Mouse (Mus musculus): Measurements from ENCODE around the gene Pxn. TPM values are rescaled to one million over a fixed set of nuclear protein-coding genes. Genes with fewer than 3 reads are reported as not detected.

Gene Pxn
- 25.1 and 30.6 TPM in 2 replicates for polyA plus RNA-seq (2012; rRNA removed)

DNA sequence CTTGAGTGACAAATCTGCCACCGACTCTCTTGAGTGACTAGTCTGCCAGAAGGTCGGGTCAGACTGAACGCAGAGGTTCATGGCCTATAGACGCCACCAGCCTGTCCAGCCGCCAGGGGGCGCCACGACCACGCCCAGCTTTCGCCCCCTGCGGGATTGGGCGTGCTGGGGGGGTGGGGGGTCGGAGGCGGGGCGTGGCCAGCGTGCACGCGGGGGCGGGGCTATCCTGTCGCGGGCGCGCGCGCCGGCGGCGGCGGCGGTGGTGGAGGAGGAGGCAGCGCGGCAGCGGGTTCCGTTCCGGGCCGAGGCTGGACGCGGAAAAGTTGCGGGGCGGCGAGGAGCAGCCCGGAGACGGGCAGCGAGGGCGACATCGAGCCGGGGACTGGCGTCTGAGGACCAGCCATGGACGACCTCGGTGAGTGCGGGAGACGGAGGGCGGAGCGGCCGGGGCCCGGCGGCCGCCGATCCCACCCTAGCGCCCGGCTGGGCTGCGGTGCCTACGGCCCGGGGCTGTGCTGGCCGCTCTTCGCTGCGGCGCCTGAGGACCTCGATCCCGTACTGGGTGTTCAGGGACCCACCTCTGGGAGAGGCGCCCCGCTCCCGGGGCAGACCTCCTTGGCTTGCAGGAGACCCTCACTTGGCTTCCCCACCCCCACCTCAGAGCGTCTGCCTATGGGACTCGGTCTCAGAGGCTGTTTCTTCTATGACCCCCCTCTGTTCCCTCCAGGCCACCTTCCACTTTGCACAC lies at the start of gene Pxn:
TSS of gene Pxn (plus strand) at position 223 of the 748 bp plus-strand sequence.

DNA sequence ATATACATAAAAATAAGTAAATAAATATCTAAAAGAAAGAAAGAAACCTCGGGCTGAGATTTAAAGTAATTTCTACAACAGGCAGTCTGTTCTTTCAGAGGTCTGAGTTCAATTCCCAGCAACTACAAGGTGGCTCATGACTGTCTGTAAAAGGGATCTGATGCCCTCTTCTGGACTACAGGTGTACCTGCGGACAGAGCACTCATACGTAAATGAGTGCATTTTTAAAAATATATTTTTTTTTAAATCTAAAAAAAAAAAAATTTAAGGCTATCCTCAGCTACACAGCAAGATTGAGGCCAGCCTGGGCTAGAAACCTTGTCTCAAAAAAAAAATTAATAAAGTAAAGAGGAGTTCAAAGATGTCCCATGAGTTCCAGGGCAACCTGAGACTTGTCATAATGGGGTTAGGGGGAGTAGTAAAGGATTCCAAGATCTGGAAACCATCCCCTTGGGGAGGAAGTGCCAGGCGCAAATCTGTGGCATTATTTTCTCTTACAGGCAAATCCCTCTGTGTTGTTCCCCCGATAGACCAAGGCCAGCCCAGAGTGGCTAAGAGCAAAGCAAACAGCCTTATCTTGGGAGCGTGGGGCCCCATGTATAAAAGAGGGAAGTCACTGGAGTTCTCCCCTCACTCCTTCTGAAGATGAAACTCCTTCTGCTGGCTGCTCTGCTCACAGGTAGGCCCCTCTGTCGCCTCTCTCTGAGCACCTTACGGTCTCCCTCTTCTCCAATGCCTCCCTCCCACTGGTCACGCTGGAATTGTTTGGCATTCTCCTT lies 40.6 kb upstream of the Pxn start, which contains the start of gene Pla2g1b:
TSS of gene Pla2g1b (plus strand) at position 621 of the 779 bp plus-strand sequence.

DNA sequence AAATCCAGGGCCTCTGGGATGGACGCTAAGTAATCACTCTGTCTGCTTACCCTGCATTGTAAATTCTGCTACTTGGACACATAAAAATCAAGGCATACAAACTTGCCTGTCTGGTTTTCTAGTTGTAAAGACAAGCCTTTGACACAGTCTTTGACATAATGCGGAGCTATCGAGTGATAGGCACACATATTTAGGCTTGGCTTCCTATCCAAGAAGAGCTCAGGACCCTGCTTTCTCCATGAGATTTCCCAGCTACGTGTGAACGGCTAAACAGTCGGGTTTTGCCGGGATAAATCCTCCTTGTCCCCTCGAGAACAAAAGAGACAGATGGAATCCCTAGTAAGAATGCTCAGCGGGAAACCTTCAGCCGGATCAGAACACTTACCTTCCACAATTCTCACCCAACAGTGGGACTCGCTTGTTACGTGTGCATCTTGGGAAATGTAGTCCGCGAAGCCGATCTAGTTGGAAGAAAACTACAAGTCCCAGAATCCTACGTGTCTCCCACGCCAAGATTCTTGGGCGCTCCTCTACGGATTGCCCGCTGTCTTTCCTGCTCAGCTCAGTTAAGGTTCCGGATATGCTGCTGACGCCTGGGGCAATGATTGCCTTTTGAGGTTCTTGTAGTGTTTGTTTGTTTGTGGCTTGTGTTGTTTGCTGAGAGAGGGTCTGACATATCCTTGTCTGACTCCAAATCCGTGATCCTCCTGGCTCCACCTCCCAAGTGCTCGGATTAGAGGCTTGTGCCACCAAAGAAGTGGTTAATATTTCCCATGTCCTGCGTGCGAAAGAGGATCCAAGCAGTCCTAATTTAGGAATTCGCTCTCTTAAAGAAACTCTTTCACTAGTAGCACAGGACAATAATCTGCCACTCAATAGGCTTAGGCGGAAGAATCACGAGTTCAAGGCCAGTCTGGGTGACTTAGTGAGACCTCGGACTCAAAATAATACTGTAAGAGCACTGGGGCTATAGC lies 22.2 kb upstream of the Pxn start, which contains the start of gene Sirt4:
TSS of gene Sirt4 (minus strand) at position 779 of the 974 bp plus-strand sequence.

DNA sequence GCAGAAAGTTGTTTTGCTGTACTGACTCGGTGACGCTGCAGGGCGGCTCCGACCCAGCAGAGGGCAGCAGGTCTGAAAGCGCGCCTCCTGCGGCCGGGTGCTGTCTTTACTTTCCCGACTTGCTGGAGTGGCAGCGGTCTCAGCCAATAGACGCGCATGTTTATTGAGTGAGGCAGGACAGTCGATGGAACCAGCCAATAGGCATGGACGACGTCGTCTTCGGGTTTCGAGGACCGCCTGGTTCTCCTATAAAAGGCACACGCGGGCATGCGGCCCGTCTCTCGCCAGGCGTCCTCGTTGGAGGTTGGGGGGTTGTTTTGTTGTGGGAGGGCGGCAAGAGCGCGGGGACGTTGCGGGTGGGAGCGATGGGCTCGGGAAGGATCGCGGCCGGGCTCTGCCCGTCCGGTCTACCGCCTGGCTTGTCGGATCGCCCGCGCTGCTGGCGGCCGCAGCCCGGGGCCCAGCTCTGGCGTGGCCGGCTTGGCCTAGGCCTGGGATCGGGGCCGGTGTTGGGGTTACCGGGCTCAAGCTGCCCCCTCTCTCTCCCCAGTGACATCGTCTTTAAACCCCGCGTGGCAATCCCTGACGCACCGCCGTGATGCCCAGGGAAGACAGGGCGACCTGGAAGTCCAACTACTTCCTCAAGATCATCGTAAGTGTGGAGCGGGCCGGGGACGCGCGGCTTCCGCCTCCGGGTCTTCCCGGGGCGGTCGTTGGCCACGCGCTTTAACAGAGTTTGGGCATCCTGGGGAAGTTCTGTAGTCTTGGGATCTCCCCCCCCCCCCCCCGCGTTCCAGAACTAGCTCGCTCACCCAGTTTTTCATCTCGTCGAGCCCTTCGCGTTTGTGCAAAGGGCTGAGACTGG lies 53.0 kb downstream of the Pxn start, which contains the start of gene Rplp0:
TSS of gene Rplp0 (plus strand) at position 231 of the 865 bp plus-strand sequence.

DNA sequence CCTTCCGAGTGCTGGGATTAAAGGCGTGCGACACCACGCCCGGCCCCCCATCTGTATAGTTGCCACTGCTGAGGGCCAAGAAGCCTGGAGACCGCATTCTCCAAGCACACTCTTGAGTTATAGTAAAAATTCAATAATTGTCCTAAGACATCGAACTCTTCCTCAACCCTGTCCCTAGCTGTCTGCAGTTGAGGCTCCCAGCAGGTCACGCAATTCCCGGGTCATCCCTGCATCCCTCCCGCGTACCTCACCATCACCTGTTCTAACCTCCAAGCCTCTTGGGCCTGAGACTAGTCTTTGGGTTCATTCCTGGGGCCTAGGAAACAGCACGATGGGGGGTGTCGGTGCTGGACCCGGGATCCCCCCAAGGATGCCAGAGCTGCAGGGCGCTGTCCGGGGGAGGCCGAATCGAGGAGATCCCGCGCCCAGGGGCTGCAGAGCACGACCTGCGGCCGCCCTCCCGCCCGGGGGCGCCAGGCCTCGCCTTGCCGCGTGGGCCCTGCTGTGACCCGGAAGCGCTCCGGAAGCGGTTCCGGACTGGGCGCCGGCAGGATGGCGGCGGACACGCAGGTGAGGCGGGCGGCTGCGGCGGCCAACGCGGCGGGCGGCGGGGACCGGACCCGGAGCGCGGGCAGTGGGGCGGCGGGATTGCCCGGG lies 58.4 kb downstream of the Pxn start, which contains the start of gene Gcn1l1:
TSS of gene Gcn1l1 (plus strand) at position 518 of the 657 bp plus-strand sequence.

Other genes with a start within 250 kb of the Pxn start
- gene Rnf10, start 233.8 kb upstream of the Pxn start, polyA plus RNA-seq (2012; rRNA removed) = 75.3 and 78.6 TPM in 2 replicates
- gene Coq5, start 227.0 kb upstream of the Pxn start, polyA plus RNA-seq (2012; rRNA removed) = 7.5 and 7.9 TPM in 2 replicates
- 100 and 145 TPM in 2 replicates for gene Dynll1, start 205.7 kb upstream of the Pxn start, polyA plus RNA-seq (2012; rRNA removed)
- 37.0 and 37.6 TPM in 2 replicates for gene Srsf9, start 179.5 kb upstream of the Pxn start, polyA plus RNA-seq (2012; rRNA removed)
- gene Gatc, start 165.5 kb upstream of the Pxn start, polyA plus RNA-seq (2012; rRNA removed) = 10.8 and 10.9 TPM in 2 replicates
- gene Triap1, start 165.5 kb upstream of the Pxn start, polyA plus RNA-seq (2012; rRNA removed) = 13.5 and 13.6 TPM in 2 replicates
- gene Cox6a1, start 157.7 kb upstream of the Pxn start, polyA plus RNA-seq (2012; rRNA removed) = 1,034 and 1,123 TPM in 2 replicates
- 0.22 and 0.44 TPM in 2 replicates for gene Msi1, start 77.1 kb upstream of the Pxn start, polyA plus RNA-seq (2012; rRNA removed)
- 0.06 TPM in 1 of 2 replicates, not detected in the other for gene Pla2g1b, start 40.4 kb upstream of the Pxn start, polyA plus RNA-seq (2012; rRNA removed)
- gene Sirt4, start 22.0 kb upstream of the Pxn start, polyA plus RNA-seq (2012; rRNA removed) = 9.7 and 12.4 TPM in 2 replicates
- 1,441 and 1,589 TPM in 2 replicates for gene Rplp0, start 52.8 kb downstream of the Pxn start, polyA plus RNA-seq (2012; rRNA removed)
- 8.4 and 11.2 TPM in 2 replicates for gene Gcn1l1, start 58.6 kb downstream of the Pxn start, polyA plus RNA-seq (2012; rRNA removed)
- gene Rab35, start 125.2 kb downstream of the Pxn start, polyA plus RNA-seq (2012; rRNA removed) = 19.6 and 19.7 TPM in 2 replicates
- 2.5 and 2.7 TPM in 2 replicates for gene Bicdl1, start 224.9 kb downstream of the Pxn start, polyA plus RNA-seq (2012; rRNA removed)